Mouse (Mus musculus): ENCODE data around the gene Nav2. TPM values are rescaled to one million over a fixed set of nuclear protein-coding genes. Genes with fewer than 3 reads are reported as not detected.

Nav2 gene
- polyA plus RNA-seq, 1 experiment = 30.3 TPM

DNA sequence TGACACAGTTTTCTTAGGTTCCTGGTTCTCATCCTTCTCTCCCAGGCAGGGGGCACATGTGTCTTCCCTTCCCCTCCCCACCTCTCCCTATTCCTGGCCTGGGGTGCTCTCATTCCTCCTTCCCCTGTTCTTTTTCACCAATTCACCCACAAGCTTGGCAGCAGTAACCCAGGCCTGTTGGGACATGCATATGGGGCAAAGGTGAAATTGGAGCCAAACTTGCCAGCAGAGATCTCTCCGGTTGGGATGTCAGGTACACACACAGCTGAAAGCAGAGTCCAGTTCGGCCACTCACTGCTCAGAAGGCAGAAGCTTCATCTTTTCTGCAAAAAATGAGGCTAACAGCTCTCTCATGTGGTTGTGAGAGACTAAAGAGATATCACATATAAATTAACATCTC, 26.3 kb downstream of the Nav2 start:
- no peak for DNase-seq (ENCODE audit: low read depth)

GRCm38 (mm10) chr7:48937562-48937961, 29.0 kb downstream of the Nav2 start:
- DNase-seq (ENCODE audit: low read depth) = no peak

DNA sequence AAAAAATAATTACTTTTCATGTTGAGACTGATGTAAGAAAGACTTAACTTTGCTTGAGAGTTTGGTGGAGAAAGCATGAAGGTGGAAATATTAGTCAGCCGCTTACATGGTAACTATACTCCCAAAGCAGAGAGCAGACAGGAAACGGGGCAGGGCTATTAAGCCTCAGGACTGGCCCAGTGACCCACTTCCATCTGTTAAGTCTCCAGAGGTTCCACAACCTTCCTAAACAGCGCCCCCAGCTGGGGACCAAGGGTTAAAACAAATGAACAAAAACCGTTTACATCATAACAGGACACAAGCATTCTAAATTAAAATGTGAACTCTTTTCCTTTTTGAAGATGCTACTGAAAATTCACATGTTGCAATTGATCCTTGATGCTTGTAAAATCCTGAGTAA, 29.7 kb downstream of the Nav2 start:
- no peak for DNase-seq (ENCODE audit: low read depth)

DNA sequence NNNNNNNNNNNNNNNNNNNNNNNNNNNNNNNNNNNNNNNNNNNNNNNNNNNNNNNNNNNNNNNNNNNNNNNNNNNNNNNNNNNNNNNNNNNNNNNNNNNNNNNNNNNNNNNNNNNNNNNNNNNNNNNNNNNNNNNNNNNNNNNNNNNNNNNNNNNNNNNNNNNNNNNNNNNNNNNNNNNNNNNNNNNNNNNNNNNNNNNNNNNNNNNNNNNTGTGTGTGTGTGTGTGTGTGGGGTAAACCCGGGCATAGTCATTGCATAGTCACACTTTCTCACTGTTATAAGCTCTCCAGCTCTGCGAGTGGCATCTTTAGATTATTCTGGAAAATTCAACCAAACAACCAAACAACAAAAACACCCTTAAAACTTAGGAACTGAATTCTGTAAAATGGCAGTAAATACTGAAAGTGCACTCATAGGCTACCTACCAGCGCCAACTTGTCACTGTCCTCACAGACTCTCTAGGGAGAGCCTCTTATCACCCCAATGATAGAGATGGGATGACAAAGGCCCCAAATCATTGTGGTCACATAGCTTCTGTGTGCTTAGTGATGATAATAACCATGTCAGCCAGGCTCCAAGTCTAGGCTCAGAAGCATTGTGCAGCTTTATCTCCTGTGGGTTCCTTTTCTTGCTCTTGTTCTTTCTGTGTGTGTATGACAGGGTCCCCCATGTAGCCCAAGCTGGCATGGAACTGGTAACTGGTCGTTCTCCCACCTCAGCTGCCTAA, 40.0 kb downstream of the Nav2 start:
- no peak for DNase-seq (ENCODE audit: low read depth)

DNA sequence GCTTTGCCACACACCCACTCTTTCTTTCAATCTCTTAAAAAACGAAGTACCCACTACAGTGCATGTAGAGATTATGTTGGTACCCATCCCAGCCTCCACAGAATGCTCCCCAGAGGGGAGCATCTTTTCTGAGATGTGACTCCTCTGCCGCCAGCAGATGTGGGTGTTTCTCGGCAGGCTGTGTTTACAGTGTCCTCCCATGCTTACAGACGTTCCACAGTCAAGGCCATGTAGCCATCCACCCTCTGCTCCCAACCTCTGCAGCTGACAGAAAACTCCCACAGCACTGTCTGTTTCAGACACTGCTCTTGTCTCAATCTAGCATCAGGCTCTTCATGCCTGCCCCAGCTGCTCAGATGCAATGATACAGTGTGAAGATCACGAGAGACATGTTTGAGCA, 46.0 kb downstream of the Nav2 start:
- no peak for DNase-seq (ENCODE audit: low read depth)

DNA sequence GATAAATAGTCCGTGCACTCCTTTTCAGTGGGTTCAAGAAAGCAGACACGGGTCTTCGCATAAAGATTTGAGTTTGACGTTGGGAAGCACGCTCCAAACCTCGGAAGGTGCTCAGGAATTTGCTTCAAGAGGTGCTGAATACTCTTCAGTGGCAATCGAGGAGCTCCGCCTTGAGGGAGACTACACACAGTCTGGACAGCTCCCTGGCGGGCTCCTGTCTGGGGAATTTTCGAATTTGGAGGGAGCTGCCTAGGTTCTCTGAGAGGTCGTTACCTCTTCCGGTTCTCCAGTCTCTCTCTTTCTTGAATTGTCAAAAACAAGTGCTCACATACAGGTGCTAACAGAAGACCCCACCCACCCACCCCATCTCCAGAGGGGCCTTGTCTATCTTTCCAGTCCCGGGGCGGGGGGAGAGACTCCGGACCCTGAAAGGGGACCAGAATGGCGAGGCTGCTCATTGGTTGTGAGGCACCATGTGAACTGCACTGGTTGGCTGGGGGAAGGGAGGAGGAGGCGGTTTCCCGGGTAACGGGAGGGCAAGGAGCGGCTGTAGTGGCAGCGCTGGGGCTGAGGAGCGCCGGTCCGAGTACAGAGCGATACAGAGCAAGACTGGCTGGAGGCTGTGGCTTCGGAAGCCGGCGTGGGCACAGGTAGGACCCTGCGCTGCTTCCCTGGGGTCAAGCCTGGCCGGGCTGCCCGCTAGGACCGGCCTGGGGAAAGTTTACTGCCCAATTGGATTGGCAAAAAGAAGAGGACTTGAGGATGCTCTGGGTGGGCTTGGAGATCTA, 50.2 kb downstream of the Nav2 start:
- no peak for DNase-seq (ENCODE audit: low read depth)

GRCm38 (mm10) chr7:48959316-48959661, 50.8 kb downstream of the Nav2 start:
- DNase-seq (ENCODE audit: low read depth) = no peak

GRCm38 (mm10) chr7:48960152-48960551, 51.6 kb downstream of the Nav2 start:
- DNase-seq (ENCODE audit: low read depth) = no peak

GRCm38 (mm10) chr7:48961501-48961900, 53.0 kb downstream of the Nav2 start:
- DNase-seq (ENCODE audit: low read depth) = no peak

DNA sequence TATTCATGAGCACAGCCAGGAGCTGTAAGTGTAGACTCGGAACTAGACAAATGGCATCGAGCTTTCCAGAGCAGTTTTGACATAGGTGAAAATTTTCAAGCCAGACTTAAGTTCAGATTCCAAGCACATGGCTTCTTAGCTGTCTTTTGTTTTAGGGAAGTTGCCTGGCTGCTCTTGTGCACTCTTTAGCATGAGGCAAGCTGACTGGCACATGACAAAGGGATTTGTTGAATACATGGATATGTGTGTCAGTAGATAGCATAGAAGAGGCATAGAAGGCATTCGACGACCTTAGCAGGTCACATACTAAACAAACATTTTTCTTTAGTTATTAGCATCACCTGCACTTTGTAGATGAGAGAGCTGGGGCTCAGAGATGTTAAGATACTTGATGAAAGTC, 53.4 kb downstream of the Nav2 start:
- no peak for DNase-seq (ENCODE audit: low read depth)

DNA sequence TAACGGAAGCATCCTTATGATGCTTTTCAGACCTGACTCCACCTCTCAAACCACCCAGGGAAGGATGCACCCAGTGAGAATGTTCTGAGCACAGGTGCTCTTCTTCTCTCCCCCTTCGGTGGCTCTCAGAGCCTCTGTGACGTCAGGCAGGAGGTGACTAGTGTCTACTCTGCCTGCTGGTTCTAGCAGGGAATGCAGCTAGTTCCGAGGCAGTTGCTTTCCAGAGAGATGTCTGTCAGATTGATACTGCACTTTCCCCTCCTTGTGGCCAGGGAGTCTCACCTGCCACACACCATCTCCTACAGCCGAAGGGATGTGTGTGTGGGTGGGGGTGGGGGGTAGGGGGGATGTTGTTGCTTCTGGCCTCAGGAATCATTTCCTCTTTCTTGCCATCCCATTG, 54.6 kb downstream of the Nav2 start:
- no peak for DNase-seq (ENCODE audit: low read depth)

DNA sequence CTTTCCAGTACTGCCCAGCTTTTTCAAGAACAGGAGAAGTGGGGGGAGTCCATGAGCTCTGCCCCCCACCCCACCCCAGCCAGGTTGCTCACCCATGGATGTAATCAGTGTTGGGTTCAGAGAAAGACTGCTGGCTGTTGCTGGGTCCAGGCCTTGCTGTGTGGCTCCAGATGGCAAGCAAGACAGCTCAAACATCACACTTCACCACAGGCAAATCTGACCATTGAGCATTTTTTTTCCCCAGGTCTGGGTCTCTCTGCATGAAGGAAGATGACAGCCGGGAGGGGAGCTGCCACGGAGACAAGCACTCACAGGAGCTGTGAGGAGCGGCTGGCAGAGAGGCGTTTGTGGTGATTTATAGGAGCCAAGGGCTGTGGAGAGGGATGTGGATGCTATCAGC, 55.0 kb downstream of the Nav2 start:
- no peak for DNase-seq (ENCODE audit: low read depth)

DNA sequence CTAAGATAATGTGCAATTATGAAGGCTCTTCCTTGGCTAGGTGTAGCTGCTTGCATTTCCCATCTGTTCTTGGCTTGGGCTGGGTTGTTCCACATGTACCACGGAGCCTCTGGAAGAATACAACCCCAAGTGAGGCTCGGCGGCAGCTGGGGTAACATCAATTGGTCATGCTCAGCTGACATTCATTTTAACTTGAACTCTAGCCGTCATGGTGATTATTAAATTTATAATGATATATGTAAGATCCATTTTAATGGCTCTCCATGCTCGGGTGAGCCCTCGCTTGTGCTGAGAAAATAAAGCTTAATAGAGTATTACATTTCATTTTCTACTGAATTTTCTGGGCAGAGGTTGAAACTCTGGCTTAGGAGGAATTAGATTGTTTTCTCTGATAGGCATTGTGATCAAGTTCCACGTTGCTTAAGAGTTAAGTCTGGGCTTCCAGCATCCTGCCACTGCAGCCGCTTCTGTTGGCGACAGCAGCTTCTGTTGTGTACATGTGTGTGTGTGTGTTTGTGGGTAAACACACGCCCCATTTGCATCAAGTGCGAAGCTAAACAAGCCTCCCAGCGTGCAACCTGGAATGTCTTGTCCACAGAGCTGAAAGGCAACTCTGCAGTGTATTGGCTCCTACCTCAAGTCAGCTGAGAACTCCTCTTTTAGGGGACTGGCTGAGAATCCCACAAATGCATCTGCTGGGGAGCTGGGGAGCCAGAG, 57.4 kb downstream of the Nav2 start:
- DNase-seq (ENCODE audit: low read depth) = no peak

DNA sequence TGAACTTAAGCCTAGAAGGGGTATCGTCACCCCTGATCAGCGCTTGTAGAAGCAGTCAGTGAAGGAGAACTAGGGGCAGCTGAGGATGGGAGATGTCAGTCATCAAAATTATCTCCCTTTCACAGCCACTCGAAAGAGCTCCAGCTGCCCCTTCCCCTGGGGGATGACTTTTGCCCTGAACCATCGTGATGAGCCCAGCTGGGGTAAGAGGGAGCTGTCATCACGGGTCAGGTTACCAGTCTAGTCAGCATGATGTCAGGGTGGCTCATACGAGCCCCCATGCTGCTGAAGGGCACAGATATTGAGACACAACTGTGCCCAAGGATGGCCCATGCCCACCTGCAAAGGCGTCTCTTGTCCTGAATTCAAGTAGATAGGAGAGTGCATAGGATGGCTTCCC, 72.5 kb downstream of the Nav2 start:
- DNase-seq (ENCODE audit: low read depth) = no peak

GRCm38 (mm10) chr7:48981814-48982213, 73.3 kb downstream of the Nav2 start:
- DNase-seq (ENCODE audit: low read depth) = no peak

- DNase-seq (ENCODE audit: low read depth) = no peak
These were observed 74.1 kb downstream of the Nav2 start for GRCm38 (mm10) chr7:48982573-48982972.

GRCm38 (mm10) chr7:48991911-48992552, 83.5 kb downstream of the Nav2 start:
- no peak for DNase-seq (ENCODE audit: low read depth)

DNA sequence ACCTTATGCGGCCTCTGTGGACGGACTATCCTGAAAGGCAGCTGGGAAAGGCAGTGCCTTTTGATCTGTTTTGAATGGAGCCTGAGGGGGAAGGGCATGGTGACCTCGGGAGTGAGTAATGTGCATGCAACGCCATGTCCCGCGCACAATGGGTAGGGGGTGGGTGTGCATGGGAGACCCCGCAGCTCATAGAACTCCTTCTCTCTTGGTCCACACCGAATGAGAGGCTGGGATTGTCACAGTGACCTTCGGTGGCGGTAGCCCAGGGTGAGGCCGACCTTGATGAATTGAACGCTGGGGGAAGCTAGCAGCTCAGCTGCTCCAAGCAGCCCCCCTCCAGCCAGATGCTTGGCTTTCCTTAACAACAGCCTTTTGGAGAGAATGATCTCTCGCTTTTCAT, 86.7 kb downstream of the Nav2 start:
- DNase-seq (ENCODE audit: low read depth) = no peak

GRCm38 (mm10) chr7:48995701-48996100, 87.2 kb downstream of the Nav2 start:
- no peak for DNase-seq (ENCODE audit: low read depth)

- no peak for DNase-seq (ENCODE audit: low read depth)
These were observed 88.3 kb downstream of the Nav2 start for GRCm38 (mm10) chr7:48996829-48997228.

GRCm38 (mm10) chr7:48998097-48998496, 89.6 kb downstream of the Nav2 start:
- DNase-seq (ENCODE audit: low read depth) = no peak

DNA sequence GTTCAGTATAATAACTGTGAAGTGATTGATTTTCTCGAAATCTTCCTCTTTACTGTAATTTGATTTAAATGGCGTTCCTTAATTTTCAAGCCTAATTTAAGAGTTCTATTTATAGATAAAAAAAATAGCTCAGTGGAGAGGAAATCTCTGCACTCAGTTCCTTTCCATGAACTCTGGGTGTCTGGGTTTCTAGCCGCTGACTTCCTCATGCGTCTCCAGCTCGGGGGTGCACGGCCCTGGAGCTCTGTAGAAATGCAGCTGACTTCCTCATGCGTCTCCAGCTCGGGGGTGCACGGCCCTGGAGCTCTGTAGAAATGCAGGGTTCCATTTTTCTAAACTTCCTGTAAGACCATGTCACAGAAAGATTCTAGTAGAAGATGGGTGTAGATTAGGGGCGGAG, 90.1 kb downstream of the Nav2 start:
- no peak for DNase-seq (ENCODE audit: low read depth)
